Mouse (Mus musculus) embryonic fibroblast, embryonic 13.5 days (primary cell): ENCODE data around the gene Tbp.

Experiments
- CTCF ChIP-seq: IDR thresholded peaks from 2 replicates; pipeline ENCODE4 v1.5.1; 2011; ENCODE audit warnings: mild to moderate bottlenecking, control low read depth, low read length, moderate library complexity, borderline replicate concordance; ENCODE audit not compliant: insufficient read depth
- POLR2A ChIP-seq: IDR thresholded peaks from 2 replicates; pipeline ENCODE4 v1.6.1; 2011; ENCODE audit warnings: low read depth, mild to moderate bottlenecking, control low read depth, low read length, moderate library complexity

- TF ChIP-seq POLR2A: no peak
- TF ChIP-seq CTCF: no peak
These were observed 46.8 kb downstream of the Tbp start for GRCm38 (mm10) chr17:15546440-15546839.
